Mouse (Mus musculus) bone marrow, adult 2 months (tissue): ENCODE measurements around the gene Syt9.

Source experiments
- CTCF ChIP-seq: fragments of 200-500 bp; IDR thresholded peaks from 2 replicates; pipeline ENCODE4 v1.5.1; 2011; ENCODE audit warnings: low read length, control low read depth; ENCODE audit not compliant: control insufficient read depth, insufficient read depth
- POLR2A ChIP-seq: fragments of 200-500 bp; IDR thresholded peaks from 2 replicates; pipeline ENCODE4 v1.6.1; 2011; ENCODE audit warnings: low read depth, mild to moderate bottlenecking, control low read depth, low read length, borderline replicate concordance; ENCODE audit not compliant: control insufficient read depth

DNA sequence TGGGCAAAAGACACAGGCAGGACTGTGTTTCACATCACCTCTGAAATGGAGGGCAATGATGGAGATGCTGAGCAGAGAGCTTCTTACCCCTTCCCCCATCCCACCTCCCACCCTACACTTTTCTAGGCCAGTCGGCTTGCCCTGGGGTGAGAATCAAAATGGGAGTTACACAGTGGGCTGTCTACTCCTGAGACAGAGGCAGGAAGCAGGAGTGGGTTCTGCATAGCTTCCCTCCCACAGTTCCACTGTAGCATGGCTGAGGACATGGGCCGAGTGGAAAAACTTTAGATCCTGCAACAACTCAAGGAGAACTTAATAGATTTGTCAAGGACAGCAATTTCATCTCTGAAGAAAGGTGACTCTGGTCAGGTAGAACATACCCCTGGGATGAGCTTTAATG lies 84.1 kb downstream of the Syt9 start:
- TF ChIP-seq CTCF (no peak), POLR2A (no peak)
